Mouse (Mus musculus) left cerebral cortex, adult 6 months (tissue): ENCODE results near the gene Gm7358. TPM values are rescaled to one million over a fixed set of nuclear protein-coding genes. Genes with fewer than 3 reads are reported as not detected.

ENCODE experiments used
- long read RNA-seq, 2 experiments: library from polyadenylated mRNA; unstranded; transcript quantifications; one replicate each; pipeline ENCODE4 v2.0.0; 2019 to 2020
- polyA plus RNA-seq: library from polyadenylated mRNA; unstranded; fragments of <200 nt; fragmentation: Nextera tagmentation; gene quantifications from 2 replicates; pipeline ENCODE4 v1.2.3, GENCODE M21; 2021

Gm7358 gene
- polyA plus RNA-seq: not detected in 2 replicates
- long read RNA-seq, experiment 1: 0 reads
- long read RNA-seq, experiment 2: 0 reads

GRCm38 (mm10) chr17:14059431-14059830 lies at the start of gene Gm7358:
Gene Gm7358, minus strand, starts transcription at chr17:14059531.

Other genes starting within 250 kb of the Gm7358 start
- gene Gm7168, start 111.2 kb downstream of the Gm7358 start, polyA plus RNA-seq: not detected in 2 replicates
- not detected in 2 replicates for gene Gm7356, start 55.8 kb downstream of the Gm7358 start, polyA plus RNA-seq
- 33.4 and 35.0 TPM in 2 replicates for gene Dact2, start 144.8 kb upstream of the Gm7358 start, polyA plus RNA-seq
- 8.9 and 11.0 TPM in 2 replicates for gene Smoc2, start 220.0 kb upstream of the Gm7358 start, polyA plus RNA-seq